Mouse (Mus musculus): ENCODE data around the gene Pnkp.
"Not testable (repeated sequence)": the region's sequence is repeated elsewhere in the genome, so short reads cannot be mapped to it uniquely, and the experiment has no call there.

DNA sequence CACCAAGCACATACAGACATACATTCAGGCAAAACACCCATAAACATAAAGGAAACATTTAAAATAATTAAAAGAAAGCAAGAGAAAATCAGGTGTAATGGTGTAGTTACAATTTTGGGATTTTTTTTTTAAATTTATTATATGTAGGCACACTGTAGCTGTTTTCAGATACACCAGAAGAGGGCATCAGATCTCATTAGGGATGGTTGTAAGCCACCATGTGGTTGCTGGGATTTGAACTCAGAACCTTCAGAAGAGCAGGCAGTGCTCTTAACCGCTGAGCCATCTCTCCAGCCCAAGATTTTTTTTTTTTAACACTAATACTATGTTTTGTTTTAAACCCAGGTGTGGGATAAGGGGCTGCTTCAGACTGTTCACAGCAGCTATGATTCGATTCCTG is 14.8 kb downstream of the Pnkp start:
- not testable (repeated sequence) for TF ChIP-seq CTCF (IDR thresholded peaks at IDR 0.05; ENCODE audit: extremely low read depth, insufficient read depth, insufficient read length, insufficient replicate concordance); POLR2A (IDR thresholded peaks at IDR 0.05; ENCODE audit: low read depth, low read length)

All from spleen, adult 2 months (tissue).